Mouse (Mus musculus): Measurements from ENCODE around the gene Nasp. TPM values are rescaled to one million over a fixed set of nuclear protein-coding genes. Genes with fewer than 3 reads are reported as not detected.

Nasp gene
- total and polyA plus RNA-seq, 3 experiments, result 25.8 to 326 (median 134) TPM

- DNase-seq (ENCODE audit: low spot score), result no peak
- ATAC-seq (ENCODE audit: extremely low read depth, insufficient number of reproducible peaks, low FRiP score, poor library complexity, severe bottlenecking), result peak; percentile 30; the same call in 1 of the 2 replicates
- peaks cover 33% of the 10 kb centered on the region for H3K4me1 ChIP-seq (ENCODE audit: insufficient read depth, low read depth, low read length)
- peaks cover 4% of the 10 kb centered on the region; the same call in 1 of the 2 replicates for H3K27me3 ChIP-seq (ENCODE audit: insufficient read depth, low read length)
- no peak overlapping the region for H3K4me3 ChIP-seq (ENCODE audit: low read depth, low read length)
- H3K36me3 ChIP-seq (replicated peaks), result peaks cover 1% of the 10 kb centered on the region
- H3K9me3 ChIP-seq (replicated peaks), result no peaks in the 10 kb centered on the region
- no peak for TF ChIP-seq CTCF (IDR thresholded peaks at IDR 0.05; ENCODE audit: low read depth, low read length)
- no peak for TF ChIP-seq TAL1 (conservative IDR thresholded peaks at IDR 0.05; ENCODE audit: low read depth, low read length)
- no peak for TF ChIP-seq GATA2 (IDR thresholded peaks at IDR 0.05; ENCODE audit: borderline replicate concordance, low read depth, low read length)
- no peak for TF ChIP-seq GATA1 (IDR thresholded peaks at IDR 0.05; ENCODE audit: borderline replicate concordance, low read length)
- no peak for TF ChIP-seq POLR2AphosphoS5 (IDR thresholded peaks at IDR 0.05; ENCODE audit: insufficient replicate concordance, low read depth, low read length)
Measured at GRCm38 (mm10) chr4:116655100-116655499, 27.4 kb upstream of the Nasp start.

- Histone ChIP-seq H3K27me3 (ENCODE audit: insufficient read depth, low read length) (peaks cover 4% of the 10 kb centered on the region; the same call in 1 of the 2 replicates), H3K36me3 (replicated peaks) (peaks cover 14% of the 10 kb centered on the region), H3K9me3 (replicated peaks) (no peaks in the 10 kb centered on the region), H3K4me1 (ENCODE audit: insufficient read depth, low read depth, low read length) (peaks cover 47% of the 10 kb centered on the region), H3K4me3 (ENCODE audit: low read depth, low read length) (no peak overlapping the region)
- DNase-seq (ENCODE audit: low spot score) (no peak), ATAC-seq (ENCODE audit: extremely low read depth, insufficient number of reproducible peaks, low FRiP score, poor library complexity, severe bottlenecking) (no peak)
- TF ChIP-seq CTCF (IDR thresholded peaks at IDR 0.05; ENCODE audit: low read depth, low read length) (no peak), TAL1 (conservative IDR thresholded peaks at IDR 0.05; ENCODE audit: low read depth, low read length) (no peak), GATA2 (IDR thresholded peaks at IDR 0.05; ENCODE audit: borderline replicate concordance, low read depth, low read length) (no peak), POLR2AphosphoS5 (IDR thresholded peaks at IDR 0.05; ENCODE audit: insufficient replicate concordance, low read depth, low read length) (no peak), GATA1 (IDR thresholded peaks at IDR 0.05; ENCODE audit: borderline replicate concordance, low read length) (no peak)
Measured at GRCm38 (mm10) chr4:116653228-116653627, 25.5 kb upstream of the Nasp start.

- no peak for ATAC-seq (ENCODE audit: extremely low read depth, insufficient number of reproducible peaks, low FRiP score, poor library complexity, severe bottlenecking)
- no peak for DNase-seq (ENCODE audit: low spot score)
- Histone ChIP-seq H3K4me1 (ENCODE audit: insufficient read depth, low read depth, low read length) (peaks cover 59% of the 10 kb centered on the region), H3K36me3 (replicated peaks) (peaks cover 25% of the 10 kb centered on the region), H3K27me3 (ENCODE audit: insufficient read depth, low read length) (no peaks in the 10 kb centered on the region), H3K9me3 (replicated peaks) (no peaks in the 10 kb centered on the region), H3K4me3 (ENCODE audit: low read depth, low read length) (peak overlapping the region; percentile 90)
- TF ChIP-seq GATA2 (IDR thresholded peaks at IDR 0.05; ENCODE audit: borderline replicate concordance, low read depth, low read length) (no peak), GATA1 (IDR thresholded peaks at IDR 0.05; ENCODE audit: borderline replicate concordance, low read length) (no peak), CTCF (IDR thresholded peaks at IDR 0.05; ENCODE audit: low read depth, low read length) (no peak), TAL1 (conservative IDR thresholded peaks at IDR 0.05; ENCODE audit: low read depth, low read length) (no peak)
Measured at GRCm38 (mm10) chr4:116651797-116652135, 24.0 kb upstream of the Nasp start.

GRCm38 (mm10) chr4:116650924-116651796, 23.4 kb upstream of the Nasp start, which contains the start of gene Akr1a1:
Gene Akr1a1, minus strand, starts transcription at chr4:116651680.
- TF ChIP-seq TAL1 (conservative IDR thresholded peaks at IDR 0.05; ENCODE audit: low read depth, low read length), result no peak
- TF ChIP-seq POLR2AphosphoS5 (IDR thresholded peaks at IDR 0.05; ENCODE audit: insufficient replicate concordance, low read depth, low read length), result no peak
- no peak for TF ChIP-seq CTCF (IDR thresholded peaks at IDR 0.05; ENCODE audit: low read depth, low read length)
- no peak for TF ChIP-seq GATA1 (IDR thresholded peaks at IDR 0.05; ENCODE audit: borderline replicate concordance, low read length)
- TF ChIP-seq GATA2 (IDR thresholded peaks at IDR 0.05; ENCODE audit: borderline replicate concordance, low read depth, low read length), result no peak
- peaks cover 31% of the 10 kb centered on the region for H3K36me3 ChIP-seq (replicated peaks)
- H3K27me3 ChIP-seq (ENCODE audit: insufficient read depth, low read length), result no peaks in the 10 kb centered on the region
- ATAC-seq (ENCODE audit: extremely low read depth, insufficient number of reproducible peaks, low FRiP score, poor library complexity, severe bottlenecking) (peak; percentile 90), DNase-seq (ENCODE audit: low spot score) (peak; percentile 84)
- peak within 1 kb of the TSS; percentile 90 for H3K4me3 ChIP-seq (ENCODE audit: low read depth, low read length)
- peaks cover 63% of the 10 kb centered on the region for H3K4me1 ChIP-seq (ENCODE audit: insufficient read depth, low read depth, low read length)
- no peaks in the 10 kb centered on the region for H3K9me3 ChIP-seq (replicated peaks)

- no peak for DNase-seq (ENCODE audit: low spot score)
- peaks cover 39% of the 10 kb centered on the region for H3K36me3 ChIP-seq (replicated peaks)
- H3K4me3 ChIP-seq (ENCODE audit: low read depth, low read length), result peak overlapping the region; percentile 90
- TF ChIP-seq GATA1 (IDR thresholded peaks at IDR 0.05; ENCODE audit: borderline replicate concordance, low read length) (no peak), CTCF (IDR thresholded peaks at IDR 0.05; ENCODE audit: low read depth, low read length) (no peak), POLR2AphosphoS5 (IDR thresholded peaks at IDR 0.05; ENCODE audit: insufficient replicate concordance, low read depth, low read length) (no peak), GATA2 (IDR thresholded peaks at IDR 0.05; ENCODE audit: borderline replicate concordance, low read depth, low read length) (no peak), TAL1 (conservative IDR thresholded peaks at IDR 0.05; ENCODE audit: low read depth, low read length) (no peak)
- no peak for ATAC-seq (ENCODE audit: extremely low read depth, insufficient number of reproducible peaks, low FRiP score, poor library complexity, severe bottlenecking)
- H3K27me3 ChIP-seq (ENCODE audit: insufficient read depth, low read length), result no peaks in the 10 kb centered on the region
- no peaks in the 10 kb centered on the region for H3K9me3 ChIP-seq (replicated peaks)
- peaks cover 62% of the 10 kb centered on the region for H3K4me1 ChIP-seq (ENCODE audit: insufficient read depth, low read depth, low read length)
Measured at GRCm38 (mm10) chr4:116650365-116650764, 22.6 kb upstream of the Nasp start.

GRCm38 (mm10) chr4:116649411-116649810, 21.7 kb upstream of the Nasp start:
- ATAC-seq (ENCODE audit: extremely low read depth, insufficient number of reproducible peaks, low FRiP score, poor library complexity, severe bottlenecking), result no peak
- Histone ChIP-seq H3K4me3 (ENCODE audit: low read depth, low read length) (no peak overlapping the region), H3K27me3 (ENCODE audit: insufficient read depth, low read length) (no peaks in the 10 kb centered on the region), H3K4me1 (ENCODE audit: insufficient read depth, low read depth, low read length) (peaks cover 54% of the 10 kb centered on the region), H3K9me3 (replicated peaks) (no peaks in the 10 kb centered on the region), H3K36me3 (replicated peaks) (peaks cover 48% of the 10 kb centered on the region)
- no peak for DNase-seq (ENCODE audit: low spot score)
- no peak for TF ChIP-seq POLR2AphosphoS5 (IDR thresholded peaks at IDR 0.05; ENCODE audit: insufficient replicate concordance, low read depth, low read length)
- TF ChIP-seq GATA1 (IDR thresholded peaks at IDR 0.05; ENCODE audit: borderline replicate concordance, low read length), result no peak
- no peak for TF ChIP-seq CTCF (IDR thresholded peaks at IDR 0.05; ENCODE audit: low read depth, low read length)
- TF ChIP-seq GATA2 (IDR thresholded peaks at IDR 0.05; ENCODE audit: borderline replicate concordance, low read depth, low read length), result no peak
- no peak for TF ChIP-seq TAL1 (conservative IDR thresholded peaks at IDR 0.05; ENCODE audit: low read depth, low read length)
